Mouse (Mus musculus): ENCODE measurements around the gene Supt3. TPM values are rescaled to one million over a fixed set of nuclear protein-coding genes. Genes with fewer than 3 reads are reported as not detected.
A peak's percentile ranks its signal among the peaks of the same experiment; 100 is the strongest.

The Supt3 gene
- polyA plus RNA-seq, 1 experiment = 7.8 TPM

- DNase-seq = peak; percentile 58 to 67
- 39% methylated on average over 6 of the region's 6 CpGs for WGBS
- no peak for TF ChIP-seq POLR2A (IDR thresholded peaks at IDR 0.05; ENCODE audit: borderline replicate concordance, insufficient read depth, low read length)
- Histone ChIP-seq H3K27me3 (ENCODE audit: control insufficient read depth, insufficient read depth, low read length) (no peaks in the 10 kb centered on the region), H3K4me1 (ENCODE audit: control insufficient read depth, insufficient read depth, low read length) (no peaks in the 10 kb centered on the region), H3K4me3 (replicated peaks; ENCODE audit: insufficient read depth, low read depth, low read length) (no peak overlapping the region), H3K27ac (ENCODE audit: insufficient read depth, low read length) (no peak overlapping the region)
These were observed 281.8 kb downstream of the Supt3 start for GRCm38 (mm10) chr17:45058566-45059363.

GRCm38 (mm10) chr17:45063776-45064175 lies 286.8 kb downstream of the Supt3 start:
- 70% methylated on average over 5 of the region's 5 CpGs for WGBS
- DNase-seq = no peak

GRCm38 (mm10) chr17:45065465-45065864 lies 288.5 kb downstream of the Supt3 start:
- no peak overlapping the region for H3K4me3 ChIP-seq (replicated peaks; ENCODE audit: insufficient read depth, low read depth, low read length)
- no peaks in the 10 kb centered on the region for H3K4me1 ChIP-seq (ENCODE audit: control insufficient read depth, insufficient read depth, low read length)
- TF ChIP-seq POLR2A (IDR thresholded peaks at IDR 0.05; ENCODE audit: borderline replicate concordance, insufficient read depth, low read length) (no peak), CTCF (IDR thresholded peaks at IDR 0.05; ENCODE audit: borderline replicate concordance, insufficient read depth, low read depth, low read length) (no peak)
- H3K27me3 ChIP-seq (ENCODE audit: control insufficient read depth, insufficient read depth, low read length) = no peaks in the 10 kb centered on the region
- no peak overlapping the region for H3K27ac ChIP-seq (ENCODE audit: insufficient read depth, low read length)
- DNase-seq = no peak
- 95% methylated on average over 2 of the region's 2 CpGs for WGBS

More at GRCm38 (mm10) chr17:45063776-45064175, 286.8 kb downstream of the Supt3 start:
- no peaks in the 10 kb centered on the region for H3K27me3 ChIP-seq (ENCODE audit: control insufficient read depth, insufficient read depth, low read length)
- H3K27ac ChIP-seq (ENCODE audit: insufficient read depth, low read length) = no peak overlapping the region
- TF ChIP-seq POLR2A (IDR thresholded peaks at IDR 0.05; ENCODE audit: borderline replicate concordance, insufficient read depth, low read length) (no peak), CTCF (IDR thresholded peaks at IDR 0.05; ENCODE audit: borderline replicate concordance, insufficient read depth, low read depth, low read length) (no peak)
- no peaks in the 10 kb centered on the region for H3K4me1 ChIP-seq (ENCODE audit: control insufficient read depth, insufficient read depth, low read length)
- H3K4me3 ChIP-seq (replicated peaks; ENCODE audit: insufficient read depth, low read depth, low read length) = no peak overlapping the region

GRCm38 (mm10) chr17:45067441-45067840 lies 290.5 kb downstream of the Supt3 start:
- no peak for DNase-seq
- TF ChIP-seq POLR2A (IDR thresholded peaks at IDR 0.05; ENCODE audit: borderline replicate concordance, insufficient read depth, low read length) = no peak
- no peak for TF ChIP-seq CTCF (IDR thresholded peaks at IDR 0.05; ENCODE audit: borderline replicate concordance, insufficient read depth, low read depth, low read length)
- Histone ChIP-seq H3K4me1 (ENCODE audit: control insufficient read depth, insufficient read depth, low read length) (no peaks in the 10 kb centered on the region), H3K27me3 (ENCODE audit: control insufficient read depth, insufficient read depth, low read length) (no peaks in the 10 kb centered on the region), H3K27ac (ENCODE audit: insufficient read depth, low read length) (no peak overlapping the region), H3K4me3 (replicated peaks; ENCODE audit: insufficient read depth, low read depth, low read length) (no peak overlapping the region)
- 92% methylated on average over 3 of the region's 3 CpGs for WGBS

GRCm38 (mm10) chr17:45068321-45068720 lies 291.4 kb downstream of the Supt3 start:
- TF ChIP-seq POLR2A (IDR thresholded peaks at IDR 0.05; ENCODE audit: borderline replicate concordance, insufficient read depth, low read length) (no peak), CTCF (IDR thresholded peaks at IDR 0.05; ENCODE audit: borderline replicate concordance, insufficient read depth, low read depth, low read length) (no peak)
- H3K4me3 ChIP-seq (replicated peaks; ENCODE audit: insufficient read depth, low read depth, low read length) = no peak overlapping the region
- WGBS = 76% methylated on average over 7 of the region's 7 CpGs

GRCm38 (mm10) chr17:45072495-45073347 lies 295.8 kb downstream of the Supt3 start:
- no peak overlapping the region for H3K27ac ChIP-seq (ENCODE audit: insufficient read depth, low read length)
- no peaks in the 10 kb centered on the region for H3K27me3 ChIP-seq (ENCODE audit: control insufficient read depth, insufficient read depth, low read length)
- H3K4me3 ChIP-seq (replicated peaks; ENCODE audit: insufficient read depth, low read depth, low read length) = no peak overlapping the region
- WGBS = 74% methylated on average over 7 of the region's 7 CpGs
- no peak for DNase-seq
- TF ChIP-seq POLR2A (IDR thresholded peaks at IDR 0.05; ENCODE audit: borderline replicate concordance, insufficient read depth, low read length) = no peak
- TF ChIP-seq CTCF (IDR thresholded peaks at IDR 0.05; ENCODE audit: borderline replicate concordance, insufficient read depth, low read depth, low read length) = no peak
- no peaks in the 10 kb centered on the region for H3K4me1 ChIP-seq (ENCODE audit: control insufficient read depth, insufficient read depth, low read length)

More at GRCm38 (mm10) chr17:45068321-45068720, 291.4 kb downstream of the Supt3 start:
- H3K4me1 ChIP-seq (ENCODE audit: control insufficient read depth, insufficient read depth, low read length) = no peaks in the 10 kb centered on the region
- no peak overlapping the region for H3K27ac ChIP-seq (ENCODE audit: insufficient read depth, low read length)
- H3K27me3 ChIP-seq (ENCODE audit: control insufficient read depth, insufficient read depth, low read length) = no peaks in the 10 kb centered on the region
- DNase-seq = no peak

- H3K4me1 ChIP-seq (ENCODE audit: control insufficient read depth, insufficient read depth, low read length) = no peaks in the 10 kb centered on the region
- H3K27me3 ChIP-seq (ENCODE audit: control insufficient read depth, insufficient read depth, low read length) = no peaks in the 10 kb centered on the region
- H3K4me3 ChIP-seq (replicated peaks; ENCODE audit: insufficient read depth, low read depth, low read length) = no peak overlapping the region
- H3K27ac ChIP-seq (ENCODE audit: insufficient read depth, low read length) = no peak overlapping the region
- no peak for DNase-seq
- TF ChIP-seq CTCF (IDR thresholded peaks at IDR 0.05; ENCODE audit: borderline replicate concordance, insufficient read depth, low read depth, low read length) = no peak
- 95% methylated on average over 8 of the region's 8 CpGs for WGBS
These were observed 296.3 kb downstream of the Supt3 start for GRCm38 (mm10) chr17:45073348-45073634.

- Histone ChIP-seq H3K4me1 (ENCODE audit: control insufficient read depth, insufficient read depth, low read length) (no peaks in the 10 kb centered on the region), H3K27me3 (ENCODE audit: control insufficient read depth, insufficient read depth, low read length) (no peaks in the 10 kb centered on the region), H3K27ac (ENCODE audit: insufficient read depth, low read length) (no peak overlapping the region), H3K4me3 (replicated peaks; ENCODE audit: insufficient read depth, low read depth, low read length) (no peak overlapping the region)
- DNase-seq = no peak
- TF ChIP-seq POLR2A (IDR thresholded peaks at IDR 0.05; ENCODE audit: borderline replicate concordance, insufficient read depth, low read length) (no peak), CTCF (IDR thresholded peaks at IDR 0.05; ENCODE audit: borderline replicate concordance, insufficient read depth, low read depth, low read length) (no peak)
- 81% methylated on average over 3 of the region's 3 CpGs for WGBS
These were observed 296.8 kb downstream of the Supt3 start for GRCm38 (mm10) chr17:45073779-45074178.

Data from cerebellum, adult 2 months (tissue).